Mouse (Mus musculus): ENCODE measurements around the gene Sbf2. TPM values are rescaled to one million over a fixed set of nuclear protein-coding genes. Genes with fewer than 3 reads are reported as not detected.

Sbf2 gene
- polyA plus RNA-seq, 1 experiment: 37.0 TPM

GRCm38 (mm10) chr7:110525090-110525775 is 89.5 kb downstream of the Sbf2 start:
- Histone ChIP-seq H3K4me3 (ENCODE audit: control insufficient read depth, low read depth, low read length) (no peak overlapping the region), H3K36me3 (ENCODE audit: control insufficient read depth, insufficient read depth, low read length) (no peaks in the 10 kb centered on the region), H3K4me1 (ENCODE audit: control insufficient read depth, insufficient read depth, low read length) (no peaks in the 10 kb centered on the region), H3K27me3 (ENCODE audit: control insufficient read depth, insufficient read depth, low read length) (no peaks in the 10 kb centered on the region), H3K27ac (ENCODE audit: control insufficient read depth, insufficient read depth, low read depth, low read length) (no peak overlapping the region)
- no peak for TF ChIP-seq POLR2A (IDR thresholded peaks at IDR 0.05; ENCODE audit: control insufficient read depth, low read depth, low read length)
- no peak for TF ChIP-seq CTCF (IDR thresholded peaks at IDR 0.05; ENCODE audit: control insufficient read depth, insufficient read depth, insufficient replicate concordance, low read depth, low read length)

GRCm38 (mm10) chr7:110516241-110517220 is 98.2 kb downstream of the Sbf2 start:
- no peaks in the 10 kb centered on the region for H3K4me1 ChIP-seq (ENCODE audit: control insufficient read depth, insufficient read depth, low read length)
- no peaks in the 10 kb centered on the region for H3K27me3 ChIP-seq (ENCODE audit: control insufficient read depth, insufficient read depth, low read length)
- TF ChIP-seq POLR2A (IDR thresholded peaks at IDR 0.05; ENCODE audit: control insufficient read depth, low read depth, low read length) (no peak), CTCF (IDR thresholded peaks at IDR 0.05; ENCODE audit: control insufficient read depth, insufficient read depth, insufficient replicate concordance, low read depth, low read length) (no peak)
- H3K36me3 ChIP-seq (ENCODE audit: control insufficient read depth, insufficient read depth, low read length): no peaks in the 10 kb centered on the region
- no peak overlapping the region for H3K4me3 ChIP-seq (ENCODE audit: control insufficient read depth, low read depth, low read length)
- H3K27ac ChIP-seq (ENCODE audit: control insufficient read depth, insufficient read depth, low read depth, low read length): no peak overlapping the region

GRCm38 (mm10) chr7:110514131-110514530 is 100.6 kb downstream of the Sbf2 start:
- no peak for TF ChIP-seq CTCF (IDR thresholded peaks at IDR 0.05; ENCODE audit: control insufficient read depth, insufficient read depth, insufficient replicate concordance, low read depth, low read length)
- TF ChIP-seq POLR2A (IDR thresholded peaks at IDR 0.05; ENCODE audit: control insufficient read depth, low read depth, low read length): no peak
- no peak overlapping the region for H3K4me3 ChIP-seq (ENCODE audit: control insufficient read depth, low read depth, low read length)
- H3K27ac ChIP-seq (ENCODE audit: control insufficient read depth, insufficient read depth, low read depth, low read length): no peak overlapping the region
- no peaks in the 10 kb centered on the region for H3K36me3 ChIP-seq (ENCODE audit: control insufficient read depth, insufficient read depth, low read length)
- no peaks in the 10 kb centered on the region for H3K27me3 ChIP-seq (ENCODE audit: control insufficient read depth, insufficient read depth, low read length)
- no peaks in the 10 kb centered on the region for H3K4me1 ChIP-seq (ENCODE audit: control insufficient read depth, insufficient read depth, low read length)

GRCm38 (mm10) chr7:110498653-110499052 is 116.1 kb downstream of the Sbf2 start:
- Histone ChIP-seq H3K27me3 (ENCODE audit: control insufficient read depth, insufficient read depth, low read length) (no peaks in the 10 kb centered on the region), H3K4me3 (ENCODE audit: control insufficient read depth, low read depth, low read length) (no peak overlapping the region), H3K27ac (ENCODE audit: control insufficient read depth, insufficient read depth, low read depth, low read length) (no peak overlapping the region), H3K36me3 (ENCODE audit: control insufficient read depth, insufficient read depth, low read length) (no peaks in the 10 kb centered on the region), H3K4me1 (ENCODE audit: control insufficient read depth, insufficient read depth, low read length) (no peaks in the 10 kb centered on the region)
- TF ChIP-seq CTCF (IDR thresholded peaks at IDR 0.05; ENCODE audit: control insufficient read depth, insufficient read depth, insufficient replicate concordance, low read depth, low read length) (no peak), POLR2A (IDR thresholded peaks at IDR 0.05; ENCODE audit: control insufficient read depth, low read depth, low read length) (no peak)

- Histone ChIP-seq H3K36me3 (ENCODE audit: control insufficient read depth, insufficient read depth, low read length) (no peaks in the 10 kb centered on the region), H3K27me3 (ENCODE audit: control insufficient read depth, insufficient read depth, low read length) (no peaks in the 10 kb centered on the region), H3K4me1 (ENCODE audit: control insufficient read depth, insufficient read depth, low read length) (no peaks in the 10 kb centered on the region), H3K27ac (ENCODE audit: control insufficient read depth, insufficient read depth, low read depth, low read length) (no peak overlapping the region), H3K4me3 (ENCODE audit: control insufficient read depth, low read depth, low read length) (no peak overlapping the region)
- TF ChIP-seq POLR2A (IDR thresholded peaks at IDR 0.05; ENCODE audit: control insufficient read depth, low read depth, low read length): no peak
- no peak for TF ChIP-seq CTCF (IDR thresholded peaks at IDR 0.05; ENCODE audit: control insufficient read depth, insufficient read depth, insufficient replicate concordance, low read depth, low read length)
These were observed 123.7 kb downstream of the Sbf2 start for GRCm38 (mm10) chr7:110491038-110491437.

- TF ChIP-seq POLR2A (IDR thresholded peaks at IDR 0.05; ENCODE audit: control insufficient read depth, low read depth, low read length) (no peak), CTCF (IDR thresholded peaks at IDR 0.05; ENCODE audit: control insufficient read depth, insufficient read depth, insufficient replicate concordance, low read depth, low read length) (no peak)
- Histone ChIP-seq H3K36me3 (ENCODE audit: control insufficient read depth, insufficient read depth, low read length) (no peaks in the 10 kb centered on the region), H3K27ac (ENCODE audit: control insufficient read depth, insufficient read depth, low read depth, low read length) (no peak overlapping the region), H3K4me1 (ENCODE audit: control insufficient read depth, insufficient read depth, low read length) (no peaks in the 10 kb centered on the region), H3K27me3 (ENCODE audit: control insufficient read depth, insufficient read depth, low read length) (no peaks in the 10 kb centered on the region), H3K4me3 (ENCODE audit: control insufficient read depth, low read depth, low read length) (no peak overlapping the region)
These were observed 129.7 kb downstream of the Sbf2 start for GRCm38 (mm10) chr7:110485051-110485450.

GRCm38 (mm10) chr7:110470987-110471386 is 143.7 kb downstream of the Sbf2 start:
- H3K36me3 ChIP-seq (ENCODE audit: control insufficient read depth, insufficient read depth, low read length): no peaks in the 10 kb centered on the region
- no peak overlapping the region for H3K4me3 ChIP-seq (ENCODE audit: control insufficient read depth, low read depth, low read length)
- no peak overlapping the region for H3K27ac ChIP-seq (ENCODE audit: control insufficient read depth, insufficient read depth, low read depth, low read length)
- no peaks in the 10 kb centered on the region for H3K27me3 ChIP-seq (ENCODE audit: control insufficient read depth, insufficient read depth, low read length)
- H3K4me1 ChIP-seq (ENCODE audit: control insufficient read depth, insufficient read depth, low read length): no peaks in the 10 kb centered on the region
- TF ChIP-seq POLR2A (IDR thresholded peaks at IDR 0.05; ENCODE audit: control insufficient read depth, low read depth, low read length): no peak
- no peak for TF ChIP-seq CTCF (IDR thresholded peaks at IDR 0.05; ENCODE audit: control insufficient read depth, insufficient read depth, insufficient replicate concordance, low read depth, low read length)
